Mouse (Mus musculus): Measurements from ENCODE around the gene Ccdc124.
A peak's percentile ranks its signal among the peaks of the same experiment; 100 is the strongest.

The Ccdc124 gene

GRCm38 (mm10) chr8:70821399-70821962 lies 52.3 kb downstream of the Ccdc124 start:
- peak; percentile 69 for DNase-seq (ENCODE audit: low spot score)

DNA sequence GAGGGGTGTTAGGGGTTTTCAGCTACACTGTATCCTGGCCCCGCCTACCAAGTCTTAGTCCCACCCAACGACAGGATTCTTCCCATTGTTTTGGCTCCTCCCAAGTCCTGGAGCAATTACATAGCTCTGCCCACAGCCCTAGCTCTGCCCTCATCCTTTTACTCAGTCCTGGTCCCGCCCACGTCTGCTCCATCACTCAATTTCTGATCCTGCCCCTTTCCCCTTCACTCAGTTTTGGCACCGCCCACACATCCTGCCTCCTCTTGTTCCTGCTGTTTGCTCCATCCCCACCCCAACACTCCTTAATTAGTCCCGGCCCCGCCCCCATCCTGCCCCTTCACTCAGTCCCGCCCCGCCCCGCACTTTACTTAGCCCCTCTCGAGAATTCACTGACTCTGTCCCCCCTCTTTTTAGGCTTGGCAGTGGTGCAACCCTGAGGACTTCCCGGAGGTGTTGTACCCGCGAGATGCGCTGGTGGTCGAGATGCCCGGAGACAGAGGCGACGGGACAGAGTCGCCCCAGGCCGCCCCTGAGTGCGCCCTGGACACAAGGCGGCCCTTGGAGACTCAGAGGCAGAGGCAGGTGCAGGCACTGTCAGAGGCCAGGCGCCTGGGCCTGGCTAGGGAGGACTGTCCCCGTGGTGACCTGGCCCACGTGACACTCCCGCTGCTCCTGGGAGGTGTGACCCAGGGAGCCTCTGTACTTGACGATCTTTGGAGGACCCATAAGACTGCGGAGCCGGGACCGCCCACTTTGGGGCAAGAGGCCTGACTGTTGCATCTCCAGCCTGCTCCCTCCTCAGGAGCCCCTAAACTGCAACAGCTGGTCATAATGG lies 53.4 kb downstream of the Ccdc124 start:
- no peak for DNase-seq (ENCODE audit: low spot score)

Data from ovary, postnatal 14 days (tissue).